Mouse (Mus musculus) Muller cell, postnatal 12 days (primary cell): Measurements from ENCODE around the gene Smad1.

Experiments used
- DNase-seq: peaks from one replicate; pipeline ENCODE4 v3.0.0-alpha.2; 2015; ENCODE audit errors: inconsistent ontology term

The Smad1 gene

GRCm38 (mm10) chr8:79384276-79385271, 14.7 kb downstream of the Smad1 start:
- DNase-seq, result peak; percentile 9

- DNase-seq, result no peak
Measured at GRCm38 (mm10) chr8:79382857-79383262, 16.5 kb downstream of the Smad1 start.

GRCm38 (mm10) chr8:79381771-79382170, 17.5 kb downstream of the Smad1 start:
- DNase-seq, result no peak

- DNase-seq, result no peak
Measured at GRCm38 (mm10) chr8:79380386-79380785, 18.9 kb downstream of the Smad1 start.

GRCm38 (mm10) chr8:79379971-79380370, 19.3 kb downstream of the Smad1 start:
- no peak for DNase-seq

- DNase-seq, result no peak
Measured at GRCm38 (mm10) chr8:79376648-79377047, 22.7 kb downstream of the Smad1 start.

GRCm38 (mm10) chr8:79375775-79376123, 23.6 kb downstream of the Smad1 start:
- no peak for DNase-seq

GRCm38 (mm10) chr8:79375074-79375774, 24.1 kb downstream of the Smad1 start:
- DNase-seq, result no peak

GRCm38 (mm10) chr8:79374410-79374809, 24.9 kb downstream of the Smad1 start:
- no peak for DNase-seq

GRCm38 (mm10) chr8:79373563-79373962, 25.8 kb downstream of the Smad1 start:
- DNase-seq, result no peak

- no peak for DNase-seq
Measured at GRCm38 (mm10) chr8:79372960-79373359, 26.4 kb downstream of the Smad1 start.

GRCm38 (mm10) chr8:79372521-79372920, 26.8 kb downstream of the Smad1 start:
- no peak for DNase-seq

- no peak for DNase-seq
Measured at GRCm38 (mm10) chr8:79372084-79372483, 27.2 kb downstream of the Smad1 start.

- DNase-seq, result no peak
Measured at GRCm38 (mm10) chr8:79370646-79371290, 28.6 kb downstream of the Smad1 start.

- no peak for DNase-seq
Measured at GRCm38 (mm10) chr8:79369163-79369562, 30.2 kb downstream of the Smad1 start.

GRCm38 (mm10) chr8:79367959-79368358, 31.4 kb downstream of the Smad1 start:
- no peak for DNase-seq

GRCm38 (mm10) chr8:79367350-79367749, 32.0 kb downstream of the Smad1 start:
- DNase-seq, result no peak

GRCm38 (mm10) chr8:79366227-79366626, 33.1 kb downstream of the Smad1 start:
- DNase-seq, result no peak

GRCm38 (mm10) chr8:79365707-79366106, 33.6 kb downstream of the Smad1 start:
- no peak for DNase-seq

- DNase-seq, result no peak
Measured at GRCm38 (mm10) chr8:79364806-79365205, 34.5 kb downstream of the Smad1 start.

GRCm38 (mm10) chr8:79362430-79362829, 36.9 kb downstream of the Smad1 start:
- DNase-seq, result no peak
